Mouse (Mus musculus): ENCODE data around the gene Fam155a. TPM values are rescaled to one million over a fixed set of nuclear protein-coding genes. Genes with fewer than 3 reads are reported as not detected.
A peak's percentile ranks its signal among the peaks of the same experiment; 100 is the strongest.
"Not testable (repeated sequence)": the region's sequence is repeated elsewhere in the genome, so short reads cannot be mapped to it uniquely, and the experiment has no call there.

Fam155a gene
- polyA plus RNA-seq (2014; fragmentation: Nextera tagmentation; extraction: Ambion mirVana): 0.16 and 0.41 TPM in 2 replicates

DNA sequence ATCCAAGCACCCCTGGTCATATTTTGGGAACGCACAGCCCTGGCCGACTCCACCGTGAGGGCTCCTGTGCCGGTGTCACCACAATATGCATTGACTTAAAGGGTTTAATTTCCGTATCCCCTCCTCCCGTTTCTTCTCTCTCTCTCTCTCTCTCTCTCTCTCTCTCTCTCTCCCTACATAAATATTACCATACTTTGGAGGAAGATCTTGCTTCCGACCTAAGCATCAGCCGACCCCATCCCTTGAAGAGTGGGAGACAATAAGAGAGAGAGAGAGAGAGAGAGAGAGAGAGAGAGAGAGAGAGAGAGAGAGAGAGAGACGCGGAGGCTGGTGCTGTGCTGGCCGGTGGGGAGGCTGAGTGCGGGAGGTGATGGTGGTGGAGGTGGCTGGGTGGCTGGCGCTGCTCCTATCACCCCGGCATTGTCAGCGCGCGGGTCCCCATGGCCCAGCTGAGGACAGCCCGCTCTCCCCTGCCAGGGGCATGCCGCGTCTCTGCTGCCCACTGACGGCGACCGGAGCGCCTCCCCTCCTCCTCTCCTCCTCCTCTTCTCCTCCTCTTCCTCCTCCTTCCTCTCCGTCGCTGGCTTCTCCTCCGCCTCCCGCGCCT is at the start of gene Fam155a:
Gene Fam155a, minus strand, starts transcription at position 163 of the 607 bp plus-strand sequence.
- no peak for ATAC-seq (replicated peaks; ENCODE audit: low FRiP score)
- no peak within 1 kb of the TSS for H3K9ac ChIP-seq (ENCODE audit: low read depth, low read length)
- DNase-seq (ENCODE audit: low spot score): no peak
- under 1% methylated on average over 21 of the region's 29 CpGs for WGBS
- H3K27ac ChIP-seq (ENCODE audit: low read depth, low read length): no peak within 1 kb of the TSS
- peak within 1 kb of the TSS; percentile 66 for H3K4me2 ChIP-seq
- H3K9me3 ChIP-seq (ENCODE audit: control insufficient read depth, low read length): no peaks in the 10 kb centered on the region
- H3K4me3 ChIP-seq (ENCODE audit: low read depth, low read length): peak within 1 kb of the TSS; percentile 50
- H3K27me3 ChIP-seq (replicated peaks; ENCODE audit: control insufficient read depth, insufficient read depth, low read length): peaks cover 44% of the 10 kb centered on the region
- H3K36me3 ChIP-seq (ENCODE audit: control insufficient read depth, insufficient read depth, low read length): no peaks in the 10 kb centered on the region
- H3K4me1 ChIP-seq (replicated peaks; ENCODE audit: control insufficient read depth, insufficient read depth, low read length): no peaks in the 10 kb centered on the region

DNA sequence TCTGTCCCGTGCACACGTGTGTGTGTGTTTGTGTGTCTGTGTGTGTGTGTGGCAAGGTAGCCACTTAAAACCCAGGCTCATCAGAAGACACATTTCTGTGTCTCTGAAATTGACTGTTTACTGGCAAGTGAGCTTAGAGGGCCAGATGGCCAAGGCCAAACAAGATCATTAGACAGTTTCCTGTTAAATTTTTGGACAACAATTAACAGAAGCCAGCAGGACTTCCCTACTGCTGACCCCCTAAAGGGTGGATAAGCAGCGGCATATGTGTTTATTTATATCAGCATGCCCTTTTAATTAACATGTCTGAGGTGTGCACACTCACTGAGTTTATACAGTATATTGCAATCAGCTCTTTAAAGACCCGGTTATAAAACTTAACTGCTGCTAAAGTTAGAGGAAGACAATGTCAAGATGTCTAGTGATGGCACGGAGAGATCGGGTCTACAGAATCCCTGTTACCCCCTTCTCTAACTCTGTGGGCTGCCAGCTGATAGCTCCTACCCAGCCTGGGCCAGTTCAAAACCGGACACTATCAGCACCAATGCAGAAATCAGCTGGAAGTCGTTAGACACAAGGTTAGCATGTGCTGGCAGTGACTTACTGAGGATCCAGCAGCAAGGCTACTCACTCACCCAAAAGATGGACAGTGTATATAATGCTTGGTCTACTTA is 42.4 kb upstream of the Fam155a start:
- Histone ChIP-seq H3K4me1 (replicated peaks; ENCODE audit: control insufficient read depth, insufficient read depth, low read length) (no peaks in the 10 kb centered on the region), H3K27me3 (replicated peaks; ENCODE audit: control insufficient read depth, insufficient read depth, low read length) (no peaks in the 10 kb centered on the region), H3K9me3 (ENCODE audit: control insufficient read depth, low read length) (no peaks in the 10 kb centered on the region), H3K36me3 (ENCODE audit: control insufficient read depth, insufficient read depth, low read length) (no peaks in the 10 kb centered on the region), H3K27ac (ENCODE audit: low read depth, low read length) (no peak overlapping the region), H3K4me2 (no peak overlapping the region), H3K4me3 (ENCODE audit: low read depth, low read length) (no peak overlapping the region), H3K9ac (ENCODE audit: low read depth, low read length) (no peak overlapping the region)
- 74% methylated on average over 8 of the region's 8 CpGs for WGBS
- DNase-seq (ENCODE audit: low spot score) (no peak), ATAC-seq (replicated peaks; ENCODE audit: low FRiP score) (no peak)

DNA sequence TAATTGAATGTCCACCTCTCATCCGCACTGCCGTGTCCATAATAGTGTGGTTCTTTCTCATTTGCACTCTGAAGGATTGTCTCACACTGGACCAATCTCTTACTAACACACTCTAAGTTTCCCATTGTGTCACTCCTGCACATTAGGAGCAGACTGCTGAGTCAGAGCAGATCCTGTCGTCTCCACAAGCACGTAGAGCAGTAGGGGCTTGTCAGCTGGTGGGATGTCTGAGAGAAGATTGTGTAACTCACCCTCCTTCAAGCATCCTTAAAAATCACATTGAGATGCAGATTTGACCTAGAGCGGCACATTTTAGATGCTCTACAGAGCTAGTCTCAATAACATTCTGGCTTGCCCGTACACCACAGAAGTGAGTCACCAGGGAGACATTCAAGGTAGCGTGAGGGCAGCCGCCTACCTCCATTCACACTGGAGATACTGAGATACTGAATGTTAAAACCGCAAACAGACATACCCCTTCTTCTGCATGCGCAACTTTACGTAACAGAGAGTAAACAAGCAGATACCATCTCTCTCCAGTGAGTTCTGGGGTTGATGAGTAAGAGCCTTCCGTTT is 40.1 kb upstream of the Fam155a start:
- H3K4me1 ChIP-seq (replicated peaks; ENCODE audit: control insufficient read depth, insufficient read depth, low read length): no peaks in the 10 kb centered on the region
- no peak overlapping the region for H3K4me3 ChIP-seq (ENCODE audit: low read depth, low read length)
- no peak overlapping the region for H3K4me2 ChIP-seq
- DNase-seq (ENCODE audit: low spot score) (no peak), ATAC-seq (replicated peaks; ENCODE audit: low FRiP score) (no peak)
- H3K27ac ChIP-seq (ENCODE audit: low read depth, low read length): no peak overlapping the region
- no peaks in the 10 kb centered on the region for H3K27me3 ChIP-seq (replicated peaks; ENCODE audit: control insufficient read depth, insufficient read depth, low read length)
- no peaks in the 10 kb centered on the region for H3K9me3 ChIP-seq (ENCODE audit: control insufficient read depth, low read length)
- WGBS: 68% methylated on average over 12 of the region's 12 CpGs
- H3K36me3 ChIP-seq (ENCODE audit: control insufficient read depth, insufficient read depth, low read length): no peaks in the 10 kb centered on the region
- no peak overlapping the region for H3K9ac ChIP-seq (ENCODE audit: low read depth, low read length)

GRCm38 (mm10) chr8:9808596-9808995 is 37.6 kb upstream of the Fam155a start:
- Histone ChIP-seq H3K4me1 (replicated peaks; ENCODE audit: control insufficient read depth, insufficient read depth, low read length) (no peaks in the 10 kb centered on the region), H3K9ac (ENCODE audit: low read depth, low read length) (no peak overlapping the region), H3K27ac (ENCODE audit: low read depth, low read length) (no peak overlapping the region), H3K4me3 (ENCODE audit: low read depth, low read length) (no peak overlapping the region), H3K4me2 (no peak overlapping the region), H3K9me3 (ENCODE audit: control insufficient read depth, low read length) (no peaks in the 10 kb centered on the region), H3K27me3 (replicated peaks; ENCODE audit: control insufficient read depth, insufficient read depth, low read length) (no peaks in the 10 kb centered on the region), H3K36me3 (ENCODE audit: control insufficient read depth, insufficient read depth, low read length) (no peaks in the 10 kb centered on the region)
- DNase-seq (ENCODE audit: low spot score) (no peak), ATAC-seq (replicated peaks; ENCODE audit: low FRiP score) (no peak)
- WGBS: 75% methylated on average over 9 of the region's 9 CpGs

DNA sequence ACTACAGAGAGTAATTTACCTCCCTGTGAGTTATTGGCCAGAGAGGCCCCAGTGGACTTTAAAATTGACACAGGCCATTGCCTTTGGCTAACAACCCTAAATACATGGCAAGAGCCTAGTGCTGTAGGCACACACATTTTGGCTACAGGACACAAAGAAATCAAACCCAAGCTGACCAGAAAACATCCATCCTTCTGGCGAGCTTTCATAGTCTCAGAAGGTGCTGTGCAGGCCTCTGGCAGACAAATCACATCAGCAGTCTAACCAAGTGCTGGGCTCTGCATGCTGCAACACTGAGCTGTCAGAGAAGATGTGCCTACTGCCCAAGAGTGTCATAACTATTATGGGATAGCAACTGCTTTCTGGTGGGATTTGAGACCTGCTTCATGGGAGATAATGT is 34.7 kb upstream of the Fam155a start:
- no peak overlapping the region for H3K27ac ChIP-seq (ENCODE audit: low read depth, low read length)
- no peaks in the 10 kb centered on the region for H3K9me3 ChIP-seq (ENCODE audit: control insufficient read depth, low read length)
- no peak overlapping the region for H3K9ac ChIP-seq (ENCODE audit: low read depth, low read length)
- H3K27me3 ChIP-seq (replicated peaks; ENCODE audit: control insufficient read depth, insufficient read depth, low read length): no peaks in the 10 kb centered on the region
- H3K4me2 ChIP-seq: no peak overlapping the region
- H3K4me1 ChIP-seq (replicated peaks; ENCODE audit: control insufficient read depth, insufficient read depth, low read length): no peaks in the 10 kb centered on the region
- DNase-seq (ENCODE audit: low spot score) (no peak), ATAC-seq (replicated peaks; ENCODE audit: low FRiP score) (no peak)
- WGBS: 75% methylated on average over 1 of the region's 1 CpGs
- no peaks in the 10 kb centered on the region for H3K36me3 ChIP-seq (ENCODE audit: control insufficient read depth, insufficient read depth, low read length)
- no peak overlapping the region for H3K4me3 ChIP-seq (ENCODE audit: low read depth, low read length)

DNA sequence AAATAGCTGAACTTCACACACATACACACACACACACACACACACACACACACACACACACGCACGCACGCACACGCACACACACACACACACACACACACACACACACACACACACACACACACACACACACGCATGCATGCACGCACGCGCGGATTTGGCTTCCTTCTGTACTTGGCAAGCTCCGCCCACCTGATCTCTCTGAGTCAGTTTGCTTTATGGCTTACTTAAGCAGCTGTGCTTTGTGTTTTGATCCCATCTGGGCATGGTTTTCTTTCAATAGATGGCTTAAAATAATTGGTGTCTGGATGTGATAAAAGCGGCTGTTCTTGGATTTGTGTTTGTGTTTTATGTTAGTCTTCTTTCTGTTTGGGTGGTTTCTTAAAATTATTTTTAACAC is 29.4 kb upstream of the Fam155a start:
- 77% methylated on average over 8 of the region's 11 CpGs for WGBS
- DNase-seq (ENCODE audit: low spot score); H3K9me3 ChIP-seq (ENCODE audit: control insufficient read depth, low read length); H3K9ac ChIP-seq (ENCODE audit: low read depth, low read length); H3K4me3 ChIP-seq (ENCODE audit: low read depth, low read length); H3K27me3 ChIP-seq (replicated peaks; ENCODE audit: control insufficient read depth, insufficient read depth, low read length); H3K36me3 ChIP-seq (ENCODE audit: control insufficient read depth, insufficient read depth, low read length); H3K27ac ChIP-seq (ENCODE audit: low read depth, low read length); ATAC-seq (replicated peaks; ENCODE audit: low FRiP score); H3K4me2 ChIP-seq; H3K4me1 ChIP-seq (replicated peaks; ENCODE audit: control insufficient read depth, insufficient read depth, low read length): not testable (repeated sequence)

GRCm38 (mm10) chr8:9799923-9800322 is 29.0 kb upstream of the Fam155a start:
- no peak overlapping the region for H3K9ac ChIP-seq (ENCODE audit: low read depth, low read length)
- no peak overlapping the region for H3K27ac ChIP-seq (ENCODE audit: low read depth, low read length)
- WGBS: 83% methylated on average over 11 of the region's 11 CpGs
- H3K4me1 ChIP-seq (replicated peaks; ENCODE audit: control insufficient read depth, insufficient read depth, low read length): no peaks in the 10 kb centered on the region
- H3K27me3 ChIP-seq (replicated peaks; ENCODE audit: control insufficient read depth, insufficient read depth, low read length): no peaks in the 10 kb centered on the region
- ATAC-seq (replicated peaks; ENCODE audit: low FRiP score) (no peak), DNase-seq (ENCODE audit: low spot score) (no peak)
- no peaks in the 10 kb centered on the region for H3K9me3 ChIP-seq (ENCODE audit: control insufficient read depth, low read length)
- H3K36me3 ChIP-seq (ENCODE audit: control insufficient read depth, insufficient read depth, low read length): no peaks in the 10 kb centered on the region
- H3K4me3 ChIP-seq (ENCODE audit: low read depth, low read length): no peak overlapping the region
- H3K4me2 ChIP-seq: no peak overlapping the region

GRCm38 (mm10) chr8:9797514-9797913 is 26.6 kb upstream of the Fam155a start:
- Histone ChIP-seq H3K4me2 (no peak overlapping the region), H3K4me1 (replicated peaks; ENCODE audit: control insufficient read depth, insufficient read depth, low read length) (no peaks in the 10 kb centered on the region), H3K9me3 (ENCODE audit: control insufficient read depth, low read length) (no peaks in the 10 kb centered on the region), H3K9ac (ENCODE audit: low read depth, low read length) (no peak overlapping the region), H3K4me3 (ENCODE audit: low read depth, low read length) (no peak overlapping the region), H3K36me3 (ENCODE audit: control insufficient read depth, insufficient read depth, low read length) (no peaks in the 10 kb centered on the region), H3K27ac (ENCODE audit: low read depth, low read length) (no peak overlapping the region), H3K27me3 (replicated peaks; ENCODE audit: control insufficient read depth, insufficient read depth, low read length) (no peaks in the 10 kb centered on the region)
- ATAC-seq (replicated peaks; ENCODE audit: low FRiP score) (no peak), DNase-seq (ENCODE audit: low spot score) (no peak)
- WGBS: 72% methylated on average over 8 of the region's 8 CpGs

- Histone ChIP-seq H3K27me3 (replicated peaks; ENCODE audit: control insufficient read depth, insufficient read depth, low read length) (no peaks in the 10 kb centered on the region), H3K4me1 (replicated peaks; ENCODE audit: control insufficient read depth, insufficient read depth, low read length) (no peaks in the 10 kb centered on the region), H3K36me3 (ENCODE audit: control insufficient read depth, insufficient read depth, low read length) (no peaks in the 10 kb centered on the region), H3K4me3 (ENCODE audit: low read depth, low read length) (no peak overlapping the region), H3K27ac (ENCODE audit: low read depth, low read length) (no peak overlapping the region), H3K9me3 (ENCODE audit: control insufficient read depth, low read length) (no peaks in the 10 kb centered on the region), H3K4me2 (no peak overlapping the region), H3K9ac (ENCODE audit: low read depth, low read length) (no peak overlapping the region)
- ATAC-seq (replicated peaks; ENCODE audit: low FRiP score) (no peak), DNase-seq (ENCODE audit: low spot score) (no peak)
- WGBS: 90% methylated on average over 6 of the region's 6 CpGs
Observed at GRCm38 (mm10) chr8:9795724-9796123, 24.8 kb upstream of the Fam155a start.

All from liver, embryonic 11.5 days (tissue).